Mouse (Mus musculus): Measurements from ENCODE around the gene Fer1l5.

Gene Fer1l5

DNA sequence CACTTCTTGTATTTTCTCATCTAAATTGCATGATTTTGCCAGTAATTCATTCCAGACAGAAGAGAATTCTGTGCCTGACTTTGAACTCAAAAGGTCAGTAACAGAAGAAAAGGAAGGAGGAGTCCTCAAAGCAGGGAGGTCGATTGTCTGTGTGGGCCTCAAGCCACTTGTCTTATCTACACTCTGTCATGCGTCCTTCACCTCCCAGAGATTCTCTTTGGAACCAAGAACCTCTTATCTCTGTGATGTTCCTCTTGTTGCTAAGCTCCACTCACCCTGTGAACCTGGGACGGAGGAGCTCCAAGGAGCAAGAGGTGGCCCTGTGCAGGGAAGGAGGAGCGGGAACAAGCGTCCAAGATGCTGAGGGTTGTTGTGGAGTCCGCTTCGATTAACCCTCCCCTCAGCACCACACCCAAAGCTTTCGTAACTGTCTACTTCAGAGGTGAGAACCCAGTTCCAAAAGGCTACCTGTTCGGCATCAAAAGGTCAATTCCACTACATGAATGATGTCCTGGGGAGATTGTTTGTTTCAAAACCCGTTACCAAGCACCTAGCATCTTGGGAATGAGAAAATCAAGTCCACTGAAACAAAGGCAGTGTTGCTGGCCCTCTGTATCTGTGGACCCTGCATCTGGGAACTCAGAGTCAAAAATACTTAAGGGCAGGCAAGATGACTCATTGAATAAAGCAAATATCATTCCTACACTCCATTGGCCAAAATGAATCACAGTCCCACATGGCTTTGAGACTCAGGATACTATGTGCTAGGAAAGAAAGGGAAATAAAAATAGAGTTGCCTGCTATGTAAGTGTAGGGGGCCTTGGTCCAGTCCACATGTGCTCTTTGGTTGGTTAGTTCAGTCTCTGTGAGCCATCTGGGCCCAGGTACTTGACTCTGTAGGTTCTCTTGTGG is at the start of gene Fer1l5:
Gene Fer1l5 (plus strand): TSS at position 358 of the 912 bp plus-strand sequence.
- no peak for DNase-seq (ENCODE audit: low read depth, low spot score)

DNA sequence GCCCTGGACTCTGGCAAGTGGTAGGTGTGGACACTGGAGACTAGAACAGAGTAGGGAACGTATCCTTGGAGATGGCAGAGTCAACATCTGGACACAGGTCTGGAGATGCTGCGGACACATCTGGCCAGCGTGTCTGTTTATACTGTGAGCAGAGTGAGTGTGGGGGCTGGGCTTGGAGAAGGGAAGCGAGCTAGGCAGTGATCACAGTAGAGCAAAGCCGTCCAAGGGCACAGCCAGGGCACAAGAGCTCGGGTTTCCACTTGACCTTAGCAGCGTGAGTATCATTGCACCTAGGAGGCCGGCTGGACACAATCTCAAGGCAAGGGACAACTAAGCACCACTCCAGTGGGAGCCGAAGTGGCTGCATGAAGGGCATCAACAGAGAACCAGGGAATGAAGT is 49.0 kb upstream of the Fer1l5 start:
- no peak for DNase-seq (ENCODE audit: low read depth, low spot score)

DNA sequence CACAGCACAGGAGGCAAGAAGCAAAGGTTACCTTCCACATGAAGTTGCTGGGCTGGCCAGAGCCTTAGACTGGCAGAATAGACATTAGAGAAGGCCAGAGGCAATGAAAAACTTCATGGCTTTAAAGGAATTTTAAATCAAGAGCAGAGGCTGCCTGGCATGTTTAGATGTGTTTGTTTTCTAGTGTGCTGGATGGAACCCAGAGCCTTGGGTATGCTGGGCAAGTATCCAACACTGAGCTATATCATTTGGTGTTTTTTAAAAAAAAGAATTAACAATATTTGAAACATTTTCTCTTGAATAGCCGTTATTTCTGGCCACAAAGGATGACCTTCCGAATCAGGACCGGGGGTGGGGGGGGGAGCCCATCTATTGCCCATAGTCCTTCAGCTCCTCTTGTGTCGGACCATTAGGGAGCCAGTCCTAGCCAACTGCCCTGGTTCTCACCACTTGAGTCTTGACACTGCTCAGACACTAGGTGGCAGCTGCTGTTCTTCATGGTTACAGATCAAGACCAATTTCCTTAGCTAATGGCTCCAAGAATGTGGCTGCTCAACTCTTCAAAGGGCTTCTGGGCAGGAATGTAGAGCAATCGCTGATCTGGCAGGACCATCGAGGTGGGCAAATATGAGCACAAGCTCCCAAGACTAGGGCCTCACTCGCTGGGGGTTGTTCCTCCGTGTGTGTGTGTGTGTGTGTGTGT is 48.2 kb upstream of the Fer1l5 start:
- no peak for DNase-seq (ENCODE audit: low read depth, low spot score)

DNA sequence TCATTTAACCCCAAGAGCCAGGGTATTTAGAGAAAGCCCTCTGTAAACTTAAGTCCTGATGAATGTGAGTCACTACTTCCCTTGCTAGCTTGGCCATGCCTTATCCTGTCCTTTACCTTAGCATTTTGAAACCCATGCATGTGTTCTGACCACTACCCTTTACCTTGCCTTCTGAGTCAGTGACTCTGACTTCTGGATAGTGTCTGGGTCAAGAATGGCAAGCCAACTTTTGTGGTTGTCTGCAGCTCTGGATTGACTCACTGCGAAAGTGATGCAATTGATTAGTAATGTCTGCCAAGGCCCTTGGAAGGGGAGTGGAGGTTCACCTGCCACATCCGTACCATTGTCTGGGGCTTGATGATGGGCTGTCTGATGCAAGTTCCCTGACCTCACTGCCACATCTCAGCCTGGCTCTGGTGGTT is 46.2 kb upstream of the Fer1l5 start:
- DNase-seq (ENCODE audit: low read depth, low spot score): no peak

DNA sequence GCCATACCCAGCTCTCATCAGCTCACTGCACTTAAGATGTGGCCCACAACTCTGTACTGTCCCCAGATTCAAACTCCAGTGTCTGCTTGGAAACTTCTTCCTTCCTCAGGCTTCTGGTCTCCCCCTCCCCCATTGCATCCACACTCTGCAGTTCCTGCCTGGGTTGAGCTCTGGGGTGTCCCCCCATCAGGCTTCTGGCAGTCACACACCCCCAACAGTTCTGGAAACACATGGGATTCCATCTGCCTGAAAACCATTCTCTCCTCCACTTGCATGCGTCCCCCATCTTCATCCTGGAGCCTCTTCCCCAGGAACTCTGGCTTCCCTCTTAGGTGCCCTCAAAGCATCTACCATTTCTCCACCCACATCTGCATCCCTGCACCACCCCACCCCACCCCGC is 45.3 kb upstream of the Fer1l5 start:
- DNase-seq (ENCODE audit: low read depth, low spot score): no peak

DNA sequence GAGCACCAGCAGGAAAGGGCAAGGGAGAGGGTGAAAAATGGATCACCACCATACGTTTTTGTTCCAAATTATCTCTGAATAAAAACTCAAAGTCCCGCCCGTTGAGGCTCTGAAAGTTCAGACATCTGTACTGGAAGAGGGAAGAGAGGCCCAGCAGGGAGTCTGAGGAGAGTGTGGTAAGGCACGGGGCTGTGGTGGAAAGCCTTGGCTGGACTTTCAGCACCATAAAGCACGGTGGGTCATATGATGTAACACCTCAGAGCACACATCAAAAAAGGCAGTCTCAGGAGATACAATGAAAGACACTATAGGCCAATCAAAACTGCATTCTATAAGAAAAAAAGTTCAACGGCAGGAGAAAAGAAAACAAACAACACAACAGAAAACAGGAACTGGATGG is 40.3 kb upstream of the Fer1l5 start:
- DNase-seq (ENCODE audit: low read depth, low spot score): no peak

DNA sequence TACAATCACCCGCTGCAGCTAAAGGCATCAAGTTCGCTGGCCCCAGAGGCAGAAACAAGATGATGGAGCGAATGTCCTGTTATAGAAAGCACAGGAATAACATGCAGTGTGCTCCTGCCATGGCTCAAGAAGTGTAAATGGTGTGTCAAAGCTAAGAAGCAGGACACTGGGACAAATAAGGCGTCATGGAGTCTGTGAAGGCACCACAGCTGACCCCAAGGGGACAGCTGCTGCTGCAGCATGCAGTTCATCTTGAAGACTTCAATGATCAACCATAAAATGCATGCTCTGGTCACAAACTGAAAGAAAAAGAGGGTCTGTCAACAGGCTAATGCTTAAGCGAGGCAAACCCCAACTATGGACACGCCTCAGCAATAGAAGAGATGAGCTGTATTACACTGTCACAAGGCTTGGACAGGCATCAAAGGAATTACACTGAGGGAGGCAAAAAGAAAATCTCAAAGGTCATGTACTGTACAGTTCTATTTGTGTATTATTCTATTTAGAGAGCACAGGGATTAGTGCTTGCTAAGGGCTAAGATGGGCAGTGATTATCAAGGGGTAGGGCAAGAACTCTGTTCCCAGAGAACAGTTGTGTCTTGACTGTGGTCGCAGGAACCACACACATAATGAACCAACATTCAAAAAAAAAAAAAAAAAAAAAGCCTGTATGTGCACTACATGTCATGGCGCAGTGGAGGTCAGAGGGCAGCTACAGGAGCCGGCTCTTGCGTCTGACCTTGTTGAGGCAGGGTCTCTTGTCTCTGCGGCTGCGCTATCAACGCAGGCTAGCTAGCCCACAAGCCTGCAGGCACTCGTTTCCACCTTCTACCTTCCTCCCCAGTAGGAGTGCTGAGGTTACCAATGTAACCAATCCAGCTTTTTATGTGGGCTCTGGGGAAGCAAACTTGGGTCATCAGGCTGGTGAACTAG is 38.9 kb upstream of the Fer1l5 start:
- no peak for DNase-seq (ENCODE audit: low read depth, low spot score)

DNA sequence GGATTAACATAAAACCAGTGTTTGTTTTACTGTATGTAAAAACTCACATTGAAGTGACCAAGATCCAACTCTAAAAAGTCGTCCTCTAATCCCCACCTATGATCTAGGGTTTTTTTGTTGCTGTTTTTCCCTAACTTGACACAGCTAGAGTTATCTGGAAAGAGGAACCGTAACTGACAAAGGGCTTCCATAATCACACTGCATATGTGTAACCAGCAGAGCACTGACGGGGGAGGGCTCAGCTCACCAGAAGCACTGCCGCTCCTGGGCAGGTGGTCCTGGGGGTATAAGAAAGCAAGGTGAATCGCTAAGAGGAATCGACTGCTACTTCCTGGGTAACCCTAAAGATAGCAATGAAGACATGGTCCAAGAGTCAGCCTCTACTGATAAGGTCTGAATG is 29.5 kb upstream of the Fer1l5 start:
- no peak for DNase-seq (ENCODE audit: low read depth, low spot score)

DNA sequence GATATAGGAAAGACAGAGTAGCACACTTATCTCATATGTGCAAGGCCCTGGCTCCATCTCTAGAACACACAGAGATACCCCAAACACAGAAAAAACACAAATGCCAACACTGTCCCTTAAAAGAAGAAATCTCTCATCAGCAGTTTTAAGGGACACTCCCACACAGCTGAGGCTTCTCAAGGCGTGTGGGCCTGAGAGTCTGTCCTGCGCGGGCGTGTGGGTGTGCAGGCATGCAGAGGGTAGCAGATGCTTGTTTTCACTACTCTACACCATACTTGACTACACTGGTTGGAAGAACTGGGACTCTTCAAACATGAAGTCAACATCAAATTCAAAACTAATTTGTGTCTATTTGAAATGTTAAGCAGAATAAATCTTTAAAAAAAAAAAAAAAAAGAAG is 19.7 kb upstream of the Fer1l5 start:
- no peak for DNase-seq (ENCODE audit: low read depth, low spot score)

DNA sequence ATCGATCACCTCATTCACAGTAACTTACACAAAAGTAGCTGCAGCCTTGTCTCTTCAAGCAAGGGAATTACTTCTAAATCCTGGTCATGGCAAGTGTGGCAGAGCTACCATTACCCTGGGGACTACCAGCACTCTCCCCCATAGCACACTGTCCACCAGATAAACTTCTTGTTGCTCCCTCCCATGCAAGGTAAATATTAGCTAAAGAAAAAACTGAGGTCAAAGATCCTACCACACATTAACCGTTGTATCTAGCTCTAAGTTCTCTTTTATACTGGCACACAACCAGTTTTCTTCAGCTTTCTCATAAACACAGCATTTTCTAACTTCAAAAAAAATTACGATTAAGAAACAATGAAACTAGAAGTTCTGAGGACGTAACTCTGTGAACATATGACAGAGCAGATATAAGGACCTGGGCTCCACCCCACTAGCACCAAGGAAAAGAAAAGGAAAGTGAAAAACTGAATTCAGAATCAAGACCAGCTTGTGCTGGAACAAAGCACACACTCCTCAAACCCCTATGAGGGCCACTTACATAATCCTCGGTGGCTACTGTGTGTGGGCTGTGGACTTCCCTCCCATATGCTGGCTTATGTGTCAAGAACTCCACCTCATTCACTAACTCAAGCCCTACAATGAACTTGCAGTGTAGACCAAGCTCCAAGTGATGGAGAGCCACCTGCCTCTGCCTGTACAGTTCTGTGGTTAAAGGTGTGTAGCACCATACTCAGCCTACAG is 15.0 kb upstream of the Fer1l5 start:
- DNase-seq (ENCODE audit: low read depth, low spot score): no peak

DNA sequence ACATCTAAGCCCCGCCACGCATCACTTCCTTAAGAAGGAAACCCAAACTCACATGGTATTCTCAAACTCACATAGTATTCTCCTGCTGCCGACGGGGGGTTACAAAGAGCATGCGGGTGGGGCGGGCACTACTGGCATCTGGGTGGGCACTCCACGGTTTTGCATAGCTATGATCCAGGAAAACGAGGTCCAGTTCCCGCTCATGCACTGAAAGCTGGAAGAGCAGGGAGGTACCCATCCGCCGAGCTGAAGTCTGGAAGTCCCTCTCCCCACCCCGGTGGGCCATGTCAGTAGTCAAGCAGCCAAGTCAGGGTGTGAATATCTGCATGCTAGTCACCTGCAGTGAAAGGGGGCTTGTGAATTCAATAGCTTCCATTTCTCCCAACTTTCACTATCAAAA is 4.4 kb upstream of the Fer1l5 start:
- no peak for DNase-seq (ENCODE audit: low read depth, low spot score)

DNA sequence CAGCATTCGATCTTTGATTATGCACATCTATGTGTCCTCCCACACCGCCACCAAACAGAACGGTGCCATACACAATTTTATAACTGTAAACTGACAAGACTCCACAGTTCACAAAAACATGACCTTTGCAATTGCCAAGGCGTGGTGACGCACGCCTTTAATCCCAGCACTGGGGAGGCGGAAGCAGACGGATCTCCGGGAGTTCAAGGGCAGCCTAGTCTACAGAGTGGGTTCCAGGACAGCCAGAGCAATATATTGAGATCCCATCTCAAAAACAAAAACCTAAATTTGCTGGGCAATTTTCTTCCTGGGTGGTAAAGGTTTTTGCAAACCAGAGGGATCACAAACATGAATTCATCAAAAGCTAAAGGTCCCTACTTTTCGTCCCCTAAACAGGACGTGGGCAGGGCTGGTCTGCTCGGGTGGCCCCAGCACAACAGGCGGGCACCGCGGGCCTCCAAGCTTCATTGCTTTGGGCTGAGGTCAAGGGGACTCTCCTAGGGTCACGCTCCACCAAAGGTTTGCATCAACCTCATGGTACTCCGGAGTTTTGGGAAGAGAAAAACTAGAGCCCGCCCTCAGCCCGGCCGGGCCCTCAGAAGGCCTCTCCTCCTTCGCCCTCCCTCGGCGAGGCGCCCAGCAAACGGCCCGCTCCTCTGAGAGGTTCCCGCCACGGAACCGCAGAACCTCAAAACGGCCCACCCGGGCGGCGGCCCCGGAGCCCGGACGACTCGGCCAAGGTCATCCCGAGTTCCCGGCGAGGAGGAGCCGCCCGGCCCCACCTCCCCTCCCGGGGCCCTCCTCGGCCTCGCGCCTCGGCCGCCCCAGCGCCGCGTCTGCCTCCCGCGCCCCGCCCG is 3.8 kb upstream of the Fer1l5 start:
- no peak for DNase-seq (ENCODE audit: low read depth, low spot score)

DNA sequence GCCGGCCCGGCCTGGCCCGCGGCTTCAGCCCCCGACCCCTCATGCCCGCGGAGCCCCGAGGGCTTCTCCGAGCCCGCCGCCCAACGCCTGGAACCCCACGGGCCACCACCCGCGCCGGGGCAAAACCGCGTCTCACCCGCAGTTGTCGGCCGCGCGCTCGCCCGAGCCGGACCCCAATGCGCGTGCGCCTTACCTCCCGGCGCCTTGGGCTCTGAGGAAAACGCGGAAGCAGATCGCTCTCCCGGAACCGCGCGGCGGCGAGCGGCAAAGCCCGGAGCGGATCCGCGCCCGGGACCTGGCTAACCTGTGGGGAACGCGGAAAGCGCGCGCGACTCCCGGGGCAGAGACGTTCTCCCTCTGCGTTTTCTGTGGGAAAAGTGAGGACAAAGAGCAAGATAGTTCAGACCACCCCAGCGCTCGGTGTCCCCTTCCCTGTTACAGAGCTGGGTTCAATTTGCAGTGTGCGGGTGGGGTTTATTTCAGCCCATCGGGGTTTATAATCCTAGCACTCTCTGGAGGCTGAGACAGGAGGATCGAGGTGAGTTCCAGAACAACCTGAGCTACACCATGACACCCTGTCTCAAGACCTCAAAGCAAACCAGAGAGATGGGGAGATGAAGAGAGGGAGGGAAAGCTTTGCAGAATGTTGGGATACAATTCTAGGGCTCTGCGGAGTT is 3.0 kb upstream of the Fer1l5 start, which contains the start of gene Kansl3:
Gene Kansl3 (minus strand): TSS at position 213 of the 677 bp plus-strand sequence.
- DNase-seq (ENCODE audit: low read depth, low spot score): peak; percentile 78

DNA sequence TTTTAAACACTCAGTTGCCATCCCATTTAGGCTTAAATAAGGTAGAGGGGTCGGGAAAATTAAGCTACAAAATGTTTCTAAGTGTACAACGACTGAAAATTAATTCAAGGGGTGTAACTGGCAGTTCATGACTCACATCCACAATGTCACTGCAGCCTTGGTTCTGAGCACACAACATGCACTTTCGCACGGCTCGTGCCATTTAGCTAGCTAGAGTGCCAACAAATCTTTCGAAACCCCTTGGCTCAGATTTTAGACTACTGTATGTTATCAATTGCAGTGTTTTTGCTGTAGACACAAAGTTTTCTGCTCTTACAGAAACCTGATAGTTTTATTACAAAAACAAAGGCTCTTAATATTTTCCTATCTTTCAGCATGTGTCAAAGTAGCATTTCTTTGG is 1.2 kb upstream of the Fer1l5 start:
- no peak for DNase-seq (ENCODE audit: low read depth, low spot score)

DNA sequence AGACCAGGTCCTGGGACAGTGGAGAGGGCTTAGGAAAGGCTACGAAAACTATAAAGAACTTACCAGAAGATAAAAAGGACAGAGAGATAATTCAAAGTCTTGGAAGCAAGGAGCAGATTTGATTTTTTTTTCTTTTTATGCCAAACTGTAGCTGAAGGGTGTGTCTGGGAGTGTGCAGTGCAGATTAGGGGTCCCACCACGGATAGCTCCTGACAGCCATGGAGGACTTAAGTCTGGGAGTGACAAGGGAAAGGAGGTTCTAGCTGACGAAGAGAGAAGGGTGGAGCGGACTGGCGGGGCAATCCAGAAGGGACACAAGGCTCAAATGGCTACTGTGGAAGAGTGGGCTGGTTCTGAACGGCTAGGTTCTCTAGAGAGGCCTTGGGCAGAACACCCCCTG is 6.8 kb downstream of the Fer1l5 start:
- DNase-seq (ENCODE audit: low read depth, low spot score): no peak

DNA sequence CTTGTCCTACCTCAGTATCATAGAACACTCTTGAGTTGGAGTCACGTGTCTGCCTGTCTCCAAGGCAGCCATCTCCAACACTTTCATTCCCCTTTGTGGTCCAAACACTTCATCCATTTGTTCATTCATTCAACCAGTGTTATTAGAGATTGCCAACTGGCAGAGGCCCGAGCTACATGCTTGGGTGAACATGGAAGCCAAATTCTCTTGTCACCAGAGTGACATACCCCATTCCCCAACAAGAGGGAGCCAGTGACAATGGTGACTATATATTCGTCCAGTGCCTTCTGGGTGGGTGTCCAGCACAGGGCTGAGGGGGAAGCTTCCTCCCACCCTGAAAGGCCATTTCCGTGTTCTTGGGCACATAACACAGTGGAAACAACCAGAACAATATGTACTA is 7.5 kb downstream of the Fer1l5 start:
- DNase-seq (ENCODE audit: low read depth, low spot score): no peak

DNA sequence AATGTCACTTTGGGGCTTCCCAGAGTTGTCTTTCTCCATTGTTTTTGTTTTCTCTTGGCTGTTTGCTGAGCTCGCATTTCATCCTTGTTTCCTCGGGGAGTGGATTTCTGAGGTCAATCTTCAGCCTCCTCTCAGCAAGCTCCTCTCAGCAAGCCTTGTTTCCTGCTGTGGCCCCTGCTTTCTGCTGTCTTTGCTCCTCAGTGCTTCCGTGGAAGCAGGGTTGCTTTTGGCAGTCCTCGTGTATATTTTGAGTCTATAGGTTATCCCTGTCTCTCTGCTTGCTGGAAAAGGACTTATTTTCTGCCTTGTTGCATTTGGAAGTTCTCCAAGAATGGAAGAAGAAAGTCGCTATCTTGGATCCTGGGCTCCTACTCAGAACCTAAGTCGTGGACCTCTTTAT is 24.9 kb downstream of the Fer1l5 start:
- DNase-seq (ENCODE audit: low read depth, low spot score): no peak

DNA sequence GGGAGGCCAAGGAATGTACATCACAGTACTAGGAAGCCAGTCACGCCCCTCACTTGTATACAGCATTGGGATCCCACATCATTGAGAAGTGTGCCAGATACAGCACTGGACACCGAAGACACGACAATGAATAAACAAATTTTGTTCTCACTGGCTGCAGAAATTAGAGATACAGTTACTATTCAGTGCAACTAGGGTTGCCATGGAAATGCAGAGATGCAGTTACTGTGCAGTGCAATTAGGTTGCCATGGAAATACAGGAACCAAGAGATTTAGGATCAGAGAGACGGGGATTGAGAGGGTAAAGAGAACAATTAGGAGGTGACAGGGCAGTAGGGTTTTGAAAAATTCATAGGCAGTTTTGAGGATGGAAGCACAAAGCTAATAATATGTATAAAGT is 29.4 kb downstream of the Fer1l5 start:
- no peak for DNase-seq (ENCODE audit: low read depth, low spot score)

DNA sequence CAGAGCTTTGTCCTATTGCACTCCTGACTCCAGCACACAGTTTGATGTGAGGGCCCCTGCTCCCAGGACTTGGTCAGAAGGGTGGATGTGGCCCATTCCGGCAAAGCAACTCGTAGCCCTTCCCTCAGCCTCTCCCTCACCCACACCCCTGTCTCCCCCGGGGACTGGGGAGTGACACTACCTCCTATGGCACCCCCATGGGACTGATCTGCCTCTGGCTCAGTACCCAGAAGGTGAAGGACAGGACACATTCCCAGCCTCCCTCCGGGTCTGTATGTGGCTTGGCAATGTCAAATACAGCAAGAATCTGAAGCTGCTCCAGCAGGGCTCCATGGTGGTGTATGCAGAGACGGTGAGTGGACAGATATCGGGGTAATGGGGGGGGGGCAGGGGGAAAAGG is 32.4 kb downstream of the Fer1l5 start:
- no peak for DNase-seq (ENCODE audit: low read depth, low spot score)

DNA sequence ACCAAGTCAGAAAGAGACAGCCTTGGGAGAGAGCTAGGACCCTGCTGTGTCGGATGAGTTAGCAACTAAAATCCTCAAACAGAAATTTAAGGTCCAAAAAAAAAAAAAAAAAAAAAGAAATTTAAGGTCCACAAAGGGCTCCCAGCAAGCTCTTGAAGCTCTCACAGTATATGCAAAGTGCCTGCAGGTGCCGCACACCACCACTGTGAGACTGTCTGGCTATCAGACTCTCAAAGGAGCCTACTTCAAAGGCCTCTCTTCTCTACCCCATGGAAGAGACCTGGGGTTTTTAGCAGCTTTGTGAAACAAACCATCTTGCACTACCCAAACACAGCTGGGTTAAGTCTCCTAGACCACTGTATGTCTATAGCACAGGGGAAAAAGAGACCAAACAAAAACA is 57.4 kb downstream of the Fer1l5 start:
- no peak for DNase-seq (ENCODE audit: low read depth, low spot score)
